Mouse (Mus musculus) T-helper 1 cell (primary cell): ENCODE measurements at regions not wholly inside any gene's neighbourhood (a gene's known extent, or its start where the extent isn't known, plus 50 kb on each side); places are given as distances from the start of the nearest gene placed in this dataset.

Experiments used
- in situ Hi-C: fragments of 300-600 bp; cut with MboI, MseI; formaldehyde crosslinking; loops from one replicate; pipeline ENCODE4 v1.15.1; 2025; ENCODE audit warnings: high pct_unique_total_duplicates

- in situ Hi-C loops, result loop anchor here (5.0 kb wide), 1 partner anchor 265 kb away; no protein-coding TSS in a partner anchor
Observed at GRCm38 (mm10) chr8:40152451-40152850, 522.4 kb upstream of the Adam24 start.

GRCm38 (mm10) chr8:40186715-40187583 lies 487.9 kb upstream of the Adam24 start:
- in situ Hi-C loops, result no loop called here

GRCm38 (mm10) chr8:40187584-40187934 lies 487.3 kb upstream of the Adam24 start:
- in situ Hi-C loops, result no loop called here

GRCm38 (mm10) chr8:40192266-40192665 lies 482.6 kb upstream of the Adam24 start:
- in situ Hi-C loops, result no loop called here

GRCm38 (mm10) chr8:40193148-40193547 lies 481.7 kb upstream of the Adam24 start:
- in situ Hi-C loops, result no loop called here

- in situ Hi-C loops, result no loop called here
Observed at GRCm38 (mm10) chr8:40210871-40211270, 464.0 kb upstream of the Adam24 start.

- in situ Hi-C loops, result no loop called here
Observed at GRCm38 (mm10) chr8:40223521-40223920, 451.4 kb upstream of the Adam24 start.

GRCm38 (mm10) chr8:40227262-40227661 lies 447.6 kb upstream of the Adam24 start:
- in situ Hi-C loops, result no loop called here
